Mouse (Mus musculus) neural tube, embryonic 14.5 days (tissue): ENCODE measurements around the gene Hist1h3c. TPM values are rescaled to one million over a fixed set of nuclear protein-coding genes. Genes with fewer than 3 reads are reported as not detected.
A peak's percentile ranks its signal among the peaks of the same experiment; 100 is the strongest.
"Not testable (repeated sequence)": the region's sequence is repeated elsewhere in the genome, so short reads cannot be mapped to it uniquely, and the experiment has no call there.

Experiments
- ATAC-seq: fragments of 200-750 bp; cut with Nextera tagmentation; 2 replicates; pipeline ENCODE4 v1.8.0; 2017; ENCODE audit warnings: low read depth, mild to moderate bottlenecking, moderate TSS enrichment, moderate library complexity
- H3K27ac ChIP-seq: fragments of 300-500 bp; sonication (generic); 2 replicates; pipeline ENCODE4 v1.5.1; 2014; ENCODE audit warnings: low read depth, mild to moderate bottlenecking, control low read depth, low read length, moderate library complexity, mixed read lengths
- H3K27me3 ChIP-seq: fragments of 300-500 bp; sonication (generic); 2 replicates; pipeline ENCODE4 v1.6.1; 2014; ENCODE audit warnings: low read length; ENCODE audit not compliant: control insufficient read depth, insufficient read depth
- H3K36me3 ChIP-seq: fragments of 300-500 bp; sonication (generic); 2 replicates; pipeline ENCODE4 v1.6.1; 2014; ENCODE audit warnings: low read length, mixed read lengths; ENCODE audit not compliant: control insufficient read depth, insufficient read depth
- H3K4me1 ChIP-seq: fragments of 300-500 bp; sonication (generic); 2 replicates; pipeline ENCODE4 v1.6.1; 2014; ENCODE audit warnings: low read length; ENCODE audit not compliant: control insufficient read depth, insufficient read depth
- H3K4me2 ChIP-seq: fragments of 300-500 bp; sonication (generic); 2 replicates; pipeline ENCODE4 v1.6.1; 2014; ENCODE audit warnings: mild to moderate bottlenecking, low read depth, low read length, control low read depth
- H3K4me3 ChIP-seq: fragments of 300-500 bp; sonication (generic); 2 replicates; pipeline ENCODE4 v1.5.1; 2014; ENCODE audit warnings: low read depth, low read length, control low read depth, mixed read lengths
- H3K9ac ChIP-seq: fragments of 300-500 bp; sonication (generic); replicated peaks from 2 replicates; pipeline ENCODE4 v1.6.1; 2014; ENCODE audit warnings: low read depth, mild to moderate bottlenecking, control low read depth, low read length, mixed read lengths
- H3K9me3 ChIP-seq: fragments of 300-500 bp; sonication (generic); 2 replicates; pipeline ENCODE4 v1.6.1; 2016; ENCODE audit warnings: low read length; ENCODE audit not compliant: control insufficient read depth
- WGBS: fragments of 180-500 bp; shearing (Covaris S2); extraction: QIAGEN DNeasy Blood & Tissue Kit; methylation state at CpG from one replicate; pipeline ENCODE4 v1.1.7; 2014; 5-methylcytosine and 5-hydroxymethylcytosine counted together
- polyA plus RNA-seq: library from polyadenylated mRNA; unstranded; fragments of >200 nt; fragmentation: Nextera tagmentation; extraction: Ambion mirVana; gene quantifications from 2 replicates; pipeline ENCODE4 v1.2.1, GENCODE M21; 2014

Hist1h3c gene
- polyA plus RNA-seq, 1 experiment from 2014 or later: not detected

- WGBS: 2% methylated on average over 11 of the region's 11 CpGs
- no peak; the same call in 1 of the 2 replicates for ATAC-seq
These were observed 6.1 kb upstream of the Hist1h3c start for GRCm38 (mm10) chr13:23751478-23751956.

GRCm38 (mm10) chr13:23750839-23751477 is 5.6 kb upstream of the Hist1h3c start, which contains the start of gene Hist1h2ab:
Gene Hist1h2ab (plus strand): TSS chr13:23751126.
- WGBS: under 1% methylated on average over 29 of the region's 47 CpGs
- not testable (repeated sequence) for H3K9me3 ChIP-seq, H3K36me3 ChIP-seq, H3K27me3 ChIP-seq
- H3K4me3 ChIP-seq: peak within 1 kb of the TSS; percentile 35
- H3K27ac ChIP-seq: peak within 1 kb of the TSS; percentile 86
- ATAC-seq: peak; percentile 61
- H3K9ac ChIP-seq: 0 out of 2 replicates have a peak within 1 kb of the TSS, but pooled peaks have one; percentile 37
- peak within 1 kb of the TSS; percentile 56 for H3K4me2 ChIP-seq
- peaks cover 13% of the 10 kb centered on the region for H3K4me1 ChIP-seq

More at GRCm38 (mm10) chr13:23751478-23751956, 6.1 kb upstream of the Hist1h3c start:
- Histone ChIP-seq H3K27me3 (no peaks in the 10 kb centered on the region), H3K9me3 (no peaks in the 10 kb centered on the region), H3K9ac (no peak overlapping the region), H3K36me3 (no peaks in the 10 kb centered on the region), H3K27ac (peak overlapping the region; percentile 86; the same call in 1 of the 2 replicates), H3K4me3 (peak overlapping the region; percentile 35), H3K4me2 (peak overlapping the region; percentile 56), H3K4me1 (peaks cover 13% of the 10 kb centered on the region)

- H3K4me3 ChIP-seq: no peak overlapping the region
- H3K4me2 ChIP-seq: no peak overlapping the region
- H3K9me3 ChIP-seq: no peaks in the 10 kb centered on the region
- H3K27ac ChIP-seq: no peak overlapping the region
- WGBS: 93% methylated on average over 5 of the region's 5 CpGs
- no peaks in the 10 kb centered on the region for H3K27me3 ChIP-seq
- H3K4me1 ChIP-seq: peaks cover 15% of the 10 kb centered on the region
- no peaks in the 10 kb centered on the region for H3K36me3 ChIP-seq
- no peak for ATAC-seq
- H3K9ac ChIP-seq: no peak overlapping the region
These were observed 4.2 kb upstream of the Hist1h3c start for GRCm38 (mm10) chr13:23749563-23750121.

GRCm38 (mm10) chr13:23747892-23748288 is 2.5 kb upstream of the Hist1h3c start:
- H3K27me3 ChIP-seq: no peaks in the 10 kb centered on the region
- H3K27ac ChIP-seq: no peak overlapping the region
- no peaks in the 10 kb centered on the region for H3K36me3 ChIP-seq
- H3K9ac ChIP-seq: no peak overlapping the region
- no peaks in the 10 kb centered on the region for H3K9me3 ChIP-seq
- peaks cover 15% of the 10 kb centered on the region for H3K4me1 ChIP-seq
- ATAC-seq: no peak
- H3K4me2 ChIP-seq: no peak overlapping the region
- 4% methylated on average over 4 of the region's 4 CpGs for WGBS
- H3K4me3 ChIP-seq: no peak overlapping the region

- 2% methylated on average over 11 of the region's 13 CpGs for WGBS
- Histone ChIP-seq H3K9me3 (no peaks in the 10 kb centered on the region), H3K27me3 (no peaks in the 10 kb centered on the region), H3K4me1 (peaks cover 15% of the 10 kb centered on the region), H3K4me3 (peak overlapping the region; percentile 31), H3K36me3 (no peaks in the 10 kb centered on the region), H3K4me2 (peak overlapping the region; percentile 70), H3K9ac (0 out of 2 replicates have a peak overlapping the region, but pooled peaks have one; percentile 35), H3K27ac (peak overlapping the region; percentile 91; the same call in 1 of the 2 replicates)
- ATAC-seq: peak; percentile 3; the same call in 1 of the 2 replicates
These were observed 1.9 kb upstream of the Hist1h3c start for GRCm38 (mm10) chr13:23747081-23747891.

GRCm38 (mm10) chr13:23746201-23747080 is 1.0 kb upstream of the Hist1h3c start, which contains the start of gene Hist1h2bb:
Gene Hist1h2bb (plus strand): TSS chr13:23746734.
- H3K36me3 ChIP-seq, H3K9me3 ChIP-seq, H3K27me3 ChIP-seq: not testable (repeated sequence)
- H3K4me1 ChIP-seq: peaks cover 12% of the 10 kb centered on the region
- peak within 1 kb of the TSS; percentile 35 for H3K9ac ChIP-seq
- peak within 1 kb of the TSS; percentile 70 for H3K4me2 ChIP-seq
- peak within 1 kb of the TSS; percentile 91 for H3K27ac ChIP-seq
- under 1% methylated on average over 41 of the region's 58 CpGs for WGBS
- ATAC-seq: peak; percentile 92
- peak within 1 kb of the TSS; percentile 31 for H3K4me3 ChIP-seq

- WGBS: under 1% methylated on average over 13 of the region's 36 CpGs
- H3K36me3 ChIP-seq: no peaks in the 10 kb centered on the region
- H3K4me3 ChIP-seq: peak overlapping the region; percentile 31; the same call in 1 of the 2 replicates
- H3K27ac ChIP-seq: no peak overlapping the region
- no peaks in the 10 kb centered on the region for H3K27me3 ChIP-seq
- no peak overlapping the region for H3K9ac ChIP-seq
- peaks cover 17% of the 10 kb centered on the region for H3K4me1 ChIP-seq
- H3K4me2 ChIP-seq: peak overlapping the region; percentile 70
- H3K9me3 ChIP-seq: no peaks in the 10 kb centered on the region
- no peak for ATAC-seq
These were observed 701 bp downstream of the Hist1h3c start for GRCm38 (mm10) chr13:23744421-23745380.
